Comparison of ENCODE assay signal across 8 mouse cellular contexts in genomic region chr1:164248465-164249331, GRCm38 (mm10). TPM values are rescaled to one million over a fixed set of nuclear protein-coding genes. Genes with fewer than 3 reads are reported as not detected.
DNase-seq lines count a peak whose midpoint lies in the region; ATAC-seq lines count a peak whose summit lies in the region.

Gene Slc19a2 (plus strand): TSS chr1:164249046.

- H3K27ac ChIP-seq in forebrain, embryonic 14.5 days (ENCODE audit: low read depth, low read length) = peak within 1 kb of the TSS; percentile 67; the same call in 1 of the 2 replicates
- peak within 1 kb of the TSS; percentile 81 for H3K27ac ChIP-seq in neural tube, embryonic 15.5 days (replicated peaks)

- no peaks in the 10 kb centered on the region for H3K9me3 ChIP-seq in forebrain, embryonic 14.5 days (replicated peaks; ENCODE audit: control insufficient read depth, low read length)
- no peaks in the 10 kb centered on the region for H3K9me3 ChIP-seq in neural tube, embryonic 15.5 days (replicated peaks)

- intact Hi-C loops in heart, postnatal 14 days (cut with DNase I) = no loop called here

- H3K27me3 ChIP-seq in forebrain, embryonic 14.5 days (replicated peaks; ENCODE audit: control insufficient read depth, insufficient read depth, low read length) = no peaks in the 10 kb centered on the region
- H3K27me3 ChIP-seq in neural tube, embryonic 15.5 days (replicated peaks) = no peaks in the 10 kb centered on the region

- WGBS in forebrain, embryonic 14.5 days = under 1% methylated on average over 53 of the region's 79 CpGs
- WGBS in neural tube, embryonic 15.5 days = under 1% methylated on average over 65 of the region's 79 CpGs

- no peaks in the 10 kb centered on the region for H3K36me3 ChIP-seq in forebrain, embryonic 14.5 days (ENCODE audit: control insufficient read depth, insufficient read depth, low read length)
- no peaks in the 10 kb centered on the region for H3K36me3 ChIP-seq in neural tube, embryonic 15.5 days

- DNase-seq in ES-CJ7 (ENCODE audit: low read depth, low spot score) = peak; percentile 98
- DNase-seq in cerebellum, adult 11 months = peak; percentile 98
- peak; percentile 97 for DNase-seq in forebrain, embryonic 14.5 days (ENCODE audit: low spot score)
- peak; percentile 99 for DNase-seq in heart, postnatal 14 days
- peak; percentile 98 for DNase-seq in layer of hippocampus, adult 11-12 months (ENCODE audit: low spot score)
- DNase-seq in lung, adult 18-20 months = peak; percentile 96 to 97
- DNase-seq in testis, postnatal 14 days (ENCODE audit: low spot score) = peak; percentile 97

- ATAC-seq in forebrain, embryonic 14.5 days = peak; percentile 95
- ATAC-seq in neural tube, embryonic 15.5 days (ENCODE audit: low FRiP score) = peak; percentile 98

- peak within 1 kb of the TSS; percentile 75 for H3K4me3 ChIP-seq in forebrain, embryonic 14.5 days (ENCODE audit: low read depth, low read length)
- H3K4me3 ChIP-seq in neural tube, embryonic 15.5 days (replicated peaks) = peak within 1 kb of the TSS; percentile 63

- H3K9ac ChIP-seq in forebrain, embryonic 14.5 days (ENCODE audit: low read length) = peak within 1 kb of the TSS; percentile 75
- H3K9ac ChIP-seq in neural tube, embryonic 15.5 days (replicated peaks) = peak within 1 kb of the TSS; percentile 59

- H3K4me1 ChIP-seq in forebrain, embryonic 14.5 days (ENCODE audit: control insufficient read depth, insufficient read depth, low read length) = peaks cover 14% of the 10 kb centered on the region
- H3K4me1 ChIP-seq in neural tube, embryonic 15.5 days = peaks cover 25% of the 10 kb centered on the region

- peak within 1 kb of the TSS; percentile 84 for H3K4me2 ChIP-seq in forebrain, embryonic 14.5 days (ENCODE audit: low read length)
- peak within 1 kb of the TSS; percentile 75 for H3K4me2 ChIP-seq in neural tube, embryonic 15.5 days

RNA-seq across cellular contexts. Expression of gene Slc19a2, which starts in this region (rescaled TPM):
- 6.7 and 7.2 TPM in 2 replicates for polyA plus RNA-seq in forebrain, embryonic 14.5 days (2014; fragmentation: Nextera tagmentation; extraction: Ambion mirVana)
- total RNA-seq in heart, postnatal 14 days (2021) = 1 to 10 TPM; 6.5 to 7.2 TPM
- polyA plus RNA-seq in neural tube, embryonic 15.5 days (2015; fragmentation: Nextera tagmentation; extraction: Ambion mirVana) = 8.1 and 8.4 TPM in 2 replicates

Comparison
In these comparisons a context has a peak if more than half of its experiments do, and no peak if none do; other contexts are left out.
1. Peak in every context shown above with its lines: DNase-seq, ATAC-seq, H3K4me3 ChIP-seq and H3K27ac ChIP-seq.